Mouse (Mus musculus): ENCODE results near the gene Esam.

The Esam gene

GRCm38 (mm10) chr9:37527396-37528224 lies at the start of gene Esam:
Esam (plus strand) TSS chr9:37528078.
- DNase-seq (ENCODE audit: low spot score in 2 of 2), result no peak

GRCm38 (mm10) chr9:37485146-37485545 lies 42.7 kb upstream of the Esam start:
- DNase-seq (ENCODE audit: low spot score in 2 of 2), result no peak

- no peak for DNase-seq (ENCODE audit: low spot score in 2 of 2)
Observed at GRCm38 (mm10) chr9:37488041-37488440, 39.8 kb upstream of the Esam start.

GRCm38 (mm10) chr9:37488611-37489396 lies 39.1 kb upstream of the Esam start, which contains the start of gene Msantd2:
Msantd2 (plus strand) TSS chr9:37489319.
- DNase-seq (ENCODE audit: low spot score in 2 of 2), result peak; percentile 91 to 92

GRCm38 (mm10) chr9:37489446-37490120 lies 38.3 kb upstream of the Esam start:
- peak; percentile 24 to 51 for DNase-seq (ENCODE audit: low spot score in 2 of 2)

GRCm38 (mm10) chr9:37495761-37496160 lies 32.1 kb upstream of the Esam start:
- no peak for DNase-seq (ENCODE audit: low spot score in 2 of 2)

- DNase-seq (ENCODE audit: low spot score in 2 of 2), result no peak
Observed at GRCm38 (mm10) chr9:37496325-37496724, 31.6 kb upstream of the Esam start.

- no peak for DNase-seq (ENCODE audit: low spot score in 2 of 2)
Observed at GRCm38 (mm10) chr9:37500201-37500600, 27.7 kb upstream of the Esam start.

GRCm38 (mm10) chr9:37501170-37501569 lies 26.7 kb upstream of the Esam start:
- no peak for DNase-seq (ENCODE audit: low spot score in 2 of 2)

- no peak for DNase-seq (ENCODE audit: low spot score in 2 of 2)
Observed at GRCm38 (mm10) chr9:37504348-37504747, 23.5 kb upstream of the Esam start.

- no peak for DNase-seq (ENCODE audit: low spot score in 2 of 2)
Observed at GRCm38 (mm10) chr9:37506023-37506422, 21.9 kb upstream of the Esam start.

- DNase-seq (ENCODE audit: low spot score in 2 of 2), result no peak
Observed at GRCm38 (mm10) chr9:37512097-37512496, 15.8 kb upstream of the Esam start.

GRCm38 (mm10) chr9:37514456-37514855 lies 13.4 kb upstream of the Esam start:
- no peak for DNase-seq (ENCODE audit: low spot score in 2 of 2)

- no peak for DNase-seq (ENCODE audit: low spot score in 2 of 2)
Observed at GRCm38 (mm10) chr9:37517467-37517866, 10.4 kb upstream of the Esam start.

GRCm38 (mm10) chr9:37518991-37519390 lies 8.9 kb upstream of the Esam start:
- DNase-seq (ENCODE audit: low spot score in 2 of 2), result no peak

- no peak for DNase-seq (ENCODE audit: low spot score in 2 of 2)
Observed at GRCm38 (mm10) chr9:37519995-37520394, 7.9 kb upstream of the Esam start.

GRCm38 (mm10) chr9:37525461-37525860 lies 2.4 kb upstream of the Esam start:
- no peak for DNase-seq (ENCODE audit: low spot score in 2 of 2)

GRCm38 (mm10) chr9:37526443-37527395 lies 1.2 kb upstream of the Esam start:
- DNase-seq (ENCODE audit: low spot score in 2 of 2), result no peak

- no peak for DNase-seq (ENCODE audit: low spot score in 2 of 2)
Observed at GRCm38 (mm10) chr9:37528225-37528970, 520 bp downstream of the Esam start.
